Mouse (Mus musculus) G1E (cell line): ENCODE data around the gene Pitpnc1. TPM values are rescaled to one million over a fixed set of nuclear protein-coding genes. Genes with fewer than 3 reads are reported as not detected.

ENCODE experiments used
- ATAC-seq: 2 replicates; pipeline ENCODE4 v1.8.0; 2016; ENCODE audit warnings: mild to moderate bottlenecking; ENCODE audit not compliant: insufficient number of reproducible peaks, poor library complexity, low FRiP score, severe bottlenecking; ENCODE audit errors: extremely low read depth
- DNase-seq: peaks from one replicate; pipeline ENCODE4 v3.0.0; 2012; ENCODE audit warnings: low spot score
- H3K27me3 ChIP-seq: 2 replicates; pipeline ENCODE4 v1.6.1; 2012; ENCODE audit warnings: mild to moderate bottlenecking, low read length, inconsistent platforms; ENCODE audit not compliant: insufficient read depth
- H3K36me3 ChIP-seq: replicated peaks from 2 replicates; pipeline ENCODE3; 2012; ENCODE audit warnings: mild to moderate bottlenecking, inconsistent platforms
- H3K4me1 ChIP-seq: 2 replicates; pipeline ENCODE4 v1.6.1; 2012; ENCODE audit warnings: low read depth, low read length, inconsistent platforms, mixed read lengths; ENCODE audit not compliant: insufficient read depth
- H3K4me3 ChIP-seq: 2 replicates; pipeline ENCODE4 v1.5.1; 2012; ENCODE audit warnings: low read depth, mild to moderate bottlenecking, inconsistent platforms, low read length, moderate library complexity, mixed read lengths
- H3K9me3 ChIP-seq: replicated peaks from 2 replicates; pipeline ENCODE4 v1.6.1; 2012; ENCODE audit warnings: inconsistent platforms
- CTCF ChIP-seq: IDR thresholded peaks from 2 replicates; pipeline ENCODE4 v1.5.1; 2012; ENCODE audit warnings: low read depth, low read length, inconsistent platforms, mixed read lengths
- GATA1 ChIP-seq: IDR thresholded peaks from 2 replicates; pipeline ENCODE4 v1.6.1; 2012; ENCODE audit warnings: borderline replicate concordance, low read length, inconsistent platforms, mixed read lengths
- GATA2 ChIP-seq: IDR thresholded peaks from 2 replicates; pipeline ENCODE4 v1.6.1; 2012; ENCODE audit warnings: low read depth, low read length, inconsistent platforms, borderline replicate concordance
- POLR2AphosphoS5 ChIP-seq: IDR thresholded peaks from 2 replicates; pipeline ENCODE4 v1.6.1; 2012; ENCODE audit warnings: low read depth, low read length, inconsistent platforms; ENCODE audit not compliant: insufficient replicate concordance
- TAL1 ChIP-seq: conservative IDR thresholded peaks from 2 replicates; pipeline ENCODE4 v1.6.1; 2012; ENCODE audit warnings: low read depth, low read length, inconsistent platforms, mixed read lengths
- polyA plus RNA-seq: library from polyadenylated mRNA; stranded (reverse); fragments of >175 nt; gene quantifications from 2 replicates; pipeline ENCODE4 v1.2.3, GENCODE M21; 2012
- total RNA-seq, 2 experiments: library from RNA; stranded (forward) in 1 of 2; stranded (reverse) in 1 of 2; fragments of 200-1000 nt in 1 of 2; fragments of >200 nt in 1 of 2; fragmentation: Nextera tagmentation in 1 of 2; gene quantifications; 2 replicates each; pipeline ENCODE4 v1.2.3; 2014 to 2017

The Pitpnc1 gene
- total and polyA plus RNA-seq, 3 experiments = 9.9 to 53.5 (median 31.5) TPM

- peaks cover 63% of the 10 kb centered on the region for H3K36me3 ChIP-seq
- ATAC-seq (no peak), DNase-seq (no peak)
- no peaks in the 10 kb centered on the region for H3K9me3 ChIP-seq
- TF ChIP-seq GATA2 = no peak
- TF ChIP-seq TAL1 = no peak
- no peak for TF ChIP-seq POLR2AphosphoS5
- TF ChIP-seq CTCF = no peak
- no peak for TF ChIP-seq GATA1
- peaks cover 22% of the 10 kb centered on the region for H3K4me1 ChIP-seq
- H3K27me3 ChIP-seq = no peaks in the 10 kb centered on the region
- no peak overlapping the region for H3K4me3 ChIP-seq
These were observed 131.2 kb downstream of the Pitpnc1 start for GRCm38 (mm10) chr11:107339224-107339805.

GRCm38 (mm10) chr11:107337391-107338148, 132.9 kb downstream of the Pitpnc1 start:
- peaks cover 18% of the 10 kb centered on the region for H3K4me1 ChIP-seq

GRCm38 (mm10) chr11:107335756-107336155, 134.7 kb downstream of the Pitpnc1 start:
- Histone ChIP-seq H3K4me3 (no peak overlapping the region), H3K36me3 (peaks cover 80% of the 10 kb centered on the region), H3K27me3 (no peaks in the 10 kb centered on the region), H3K9me3 (no peaks in the 10 kb centered on the region; the same call in 1 of the 2 replicates), H3K4me1 (peaks cover 3% of the 10 kb centered on the region)
- DNase-seq (no peak), ATAC-seq (no peak)
- TF ChIP-seq GATA2 (no peak), GATA1 (no peak), POLR2AphosphoS5 (no peak), CTCF (no peak), TAL1 (no peak)

More at GRCm38 (mm10) chr11:107337391-107338148, 132.9 kb downstream of the Pitpnc1 start:
- Histone ChIP-seq H3K36me3 (peaks cover 67% of the 10 kb centered on the region), H3K4me3 (no peak overlapping the region), H3K27me3 (no peaks in the 10 kb centered on the region), H3K9me3 (no peaks in the 10 kb centered on the region; the same call in 1 of the 2 replicates)
- ATAC-seq = no peak
- TF ChIP-seq CTCF (no peak), POLR2AphosphoS5 (no peak), GATA2 (no peak), TAL1 (no peak), GATA1 (no peak)
- DNase-seq = no peak

DNA sequence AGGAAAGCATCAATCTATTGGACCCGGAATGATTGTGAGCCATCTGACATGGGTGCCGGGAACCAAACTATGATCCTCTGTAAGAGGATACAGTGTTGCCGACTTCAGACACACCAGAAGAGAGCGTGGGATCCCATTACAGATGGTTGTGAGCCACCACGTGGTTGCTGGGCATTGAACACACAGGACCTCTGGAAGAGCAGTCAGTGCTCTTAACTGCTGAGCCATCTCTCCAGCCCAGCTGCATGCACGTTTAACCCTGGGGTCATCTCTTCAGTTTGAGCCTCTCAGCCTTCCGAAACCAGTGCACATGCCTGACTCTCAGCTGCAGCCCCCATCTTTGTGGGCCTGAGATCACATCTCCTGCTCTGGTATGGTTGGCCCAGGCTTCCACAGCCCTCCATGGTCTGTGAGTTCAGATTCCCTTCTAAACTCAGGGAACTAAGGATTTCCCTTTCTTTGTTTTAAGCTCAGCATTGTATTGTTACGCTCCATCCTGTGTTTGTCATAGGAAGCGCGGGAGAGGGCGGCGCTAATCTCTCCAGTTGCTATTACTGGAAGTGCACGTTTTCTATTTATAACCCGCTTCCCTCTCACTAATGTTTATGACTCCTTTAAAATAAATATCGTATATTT, 135.5 kb downstream of the Pitpnc1 start:
- peaks cover under 1% of the 10 kb centered on the region; the same call in 1 of the 2 replicates for H3K4me1 ChIP-seq
- peaks cover 82% of the 10 kb centered on the region for H3K36me3 ChIP-seq
- DNase-seq (no peak), ATAC-seq (no peak)
- no peak for TF ChIP-seq TAL1
- no peak for TF ChIP-seq CTCF
- TF ChIP-seq POLR2AphosphoS5 = no peak
- no peak for TF ChIP-seq GATA1
- no peak for TF ChIP-seq GATA2
- H3K4me3 ChIP-seq = no peak overlapping the region
- no peaks in the 10 kb centered on the region for H3K27me3 ChIP-seq
- H3K9me3 ChIP-seq = no peaks in the 10 kb centered on the region; the same call in 1 of the 2 replicates

DNA sequence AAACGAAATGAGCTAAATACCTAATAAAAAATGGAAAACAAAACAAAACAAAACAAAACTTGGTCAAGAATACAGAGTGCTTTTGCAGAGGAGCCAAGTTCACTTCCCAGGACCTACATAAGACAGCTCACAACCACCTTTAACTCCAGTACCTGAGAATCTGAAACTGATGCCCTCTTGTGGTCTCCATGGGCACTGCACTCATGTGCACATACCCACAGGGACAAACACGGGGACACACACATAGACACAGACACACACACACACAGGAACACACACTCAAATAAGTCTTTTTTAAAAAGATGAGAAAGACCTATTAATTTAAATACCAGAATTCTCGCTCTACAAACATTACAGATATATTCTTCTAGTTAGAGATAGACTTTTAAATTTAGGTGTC, 137.6 kb downstream of the Pitpnc1 start:
- no peaks in the 10 kb centered on the region for H3K27me3 ChIP-seq
- no peaks in the 10 kb centered on the region; the same call in 1 of the 2 replicates for H3K9me3 ChIP-seq
- H3K4me1 ChIP-seq = no peaks in the 10 kb centered on the region
- DNase-seq (no peak), ATAC-seq (no peak)
- no peak overlapping the region for H3K4me3 ChIP-seq
- TF ChIP-seq POLR2AphosphoS5 (no peak), CTCF (0 out of 2 replicates have a peak, but pooled peaks have one; percentile 23), TAL1 (no peak)
- H3K36me3 ChIP-seq = peaks cover 83% of the 10 kb centered on the region

DNA sequence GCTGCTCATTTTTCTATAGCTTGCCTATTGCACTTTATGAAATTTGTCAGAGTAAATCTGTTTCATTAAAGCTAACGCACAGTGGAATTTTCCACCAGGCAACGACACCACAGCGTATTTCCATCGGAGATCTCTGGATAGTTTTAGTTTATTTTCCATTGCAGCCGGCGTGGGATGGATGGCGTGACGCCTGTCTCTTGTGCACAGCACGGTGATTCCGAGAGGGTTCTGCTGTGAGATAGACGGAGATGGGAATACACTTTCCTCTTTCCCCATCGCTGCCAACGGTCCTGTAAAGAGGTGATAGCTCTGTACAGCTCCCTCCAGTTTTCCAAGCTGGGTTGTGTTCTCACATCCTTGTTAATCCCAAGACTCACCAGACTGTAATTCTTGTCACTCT, 138.2 kb downstream of the Pitpnc1 start:
- no peaks in the 10 kb centered on the region; the same call in 1 of the 2 replicates for H3K9me3 ChIP-seq
- H3K27me3 ChIP-seq = no peaks in the 10 kb centered on the region
- H3K4me1 ChIP-seq = no peaks in the 10 kb centered on the region
- H3K4me3 ChIP-seq = no peak overlapping the region
- ATAC-seq = no peak
- no peak for DNase-seq
- TF ChIP-seq GATA1 = no peak
- TF ChIP-seq POLR2AphosphoS5 = no peak
- TF ChIP-seq TAL1 = no peak
- no peak for TF ChIP-seq GATA2
- no peak for TF ChIP-seq CTCF
- H3K36me3 ChIP-seq = peaks cover 83% of the 10 kb centered on the region
